Mouse (Mus musculus): Measurements from ENCODE around the gene Olfr20.
"Not testable (repeated sequence)": the region's sequence is repeated elsewhere in the genome, so short reads cannot be mapped to it uniquely, and the experiment has no call there.

The Olfr20 gene

DNA sequence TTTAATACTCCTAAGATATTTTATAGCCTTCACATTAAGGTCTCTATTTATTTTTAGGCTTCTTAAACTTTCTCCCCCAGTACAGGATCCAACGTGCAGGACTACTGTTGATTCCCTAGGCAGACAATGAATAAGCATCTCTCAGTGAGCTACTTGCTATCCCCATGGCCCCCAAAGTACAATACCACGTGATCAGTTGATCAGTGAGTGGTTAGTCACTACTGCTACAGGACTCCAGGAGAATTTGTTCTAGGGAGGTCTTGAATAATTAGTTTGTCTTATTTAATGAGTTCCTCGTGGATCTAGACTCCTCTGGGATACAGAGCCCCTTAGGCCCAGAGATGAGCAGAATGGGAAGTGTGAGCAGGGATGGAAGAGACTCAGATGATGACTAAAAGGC is at the start of gene Olfr20:
Olfr20 (plus strand) TSS at position 301 of the 400 bp plus-strand sequence.
- no peak for DNase-seq (ENCODE audit: low read depth, low spot score)

DNA sequence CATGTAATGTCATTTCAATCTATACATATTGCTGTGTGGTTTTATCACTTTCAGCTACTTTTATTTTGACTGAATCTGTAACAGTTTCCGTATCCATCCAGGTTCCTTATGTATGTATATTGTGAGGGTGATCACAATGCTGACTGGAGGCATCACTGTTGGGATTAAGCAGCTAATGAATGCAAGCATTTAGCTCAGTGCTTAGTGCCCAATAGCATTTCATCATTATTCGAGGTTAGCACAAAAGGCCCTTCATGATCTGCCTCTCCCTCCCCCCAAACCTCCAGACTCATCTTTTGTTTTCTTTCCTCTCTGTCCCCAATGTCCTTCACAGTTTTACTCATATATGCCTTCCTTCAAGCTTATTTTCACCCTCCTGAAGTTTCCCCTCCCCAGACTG is 47.5 kb upstream of the Olfr20 start:
- DNase-seq (ENCODE audit: low read depth, low spot score), result no peak

DNA sequence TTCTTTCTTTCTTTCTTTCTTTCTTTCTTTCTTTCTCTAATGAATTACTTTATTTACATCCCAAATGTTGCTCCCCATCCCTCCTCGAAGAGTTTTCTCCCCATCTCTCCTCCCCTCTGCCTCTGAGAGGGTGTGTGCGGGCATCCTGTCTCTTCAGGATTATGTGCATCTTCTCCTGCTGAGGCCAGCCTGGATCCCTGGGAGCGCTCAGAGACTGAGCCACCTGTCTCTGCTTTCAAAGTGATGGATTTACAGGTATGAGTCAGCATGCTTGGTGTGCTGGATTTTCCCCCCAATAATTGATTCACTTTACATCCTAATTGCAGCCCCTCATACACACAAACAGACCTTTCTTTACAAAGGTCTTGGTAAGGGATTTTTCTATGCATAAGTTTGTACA is 34.6 kb upstream of the Olfr20 start:
- no peak for DNase-seq (ENCODE audit: low read depth, low spot score)

DNA sequence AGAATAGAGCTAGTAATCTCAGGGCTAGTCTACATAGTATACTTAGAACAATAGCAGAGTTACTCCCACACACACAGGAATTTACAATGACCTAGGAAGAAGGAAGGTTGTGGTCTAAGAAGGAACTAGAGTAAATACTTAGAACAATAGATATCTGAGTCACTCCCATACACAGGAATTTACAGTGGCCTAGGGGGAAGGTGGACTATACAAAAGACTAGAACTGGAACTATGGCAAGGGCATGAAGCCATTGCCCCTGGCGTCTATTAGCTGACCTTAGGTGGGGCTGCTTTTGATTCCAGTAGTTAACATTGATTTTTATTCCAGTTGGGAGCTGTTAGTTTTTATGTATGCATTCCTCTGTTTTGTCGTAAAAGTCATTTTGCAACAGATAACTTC is 32.0 kb upstream of the Olfr20 start:
- DNase-seq (ENCODE audit: low read depth, low spot score), result not testable (repeated sequence)

DNA sequence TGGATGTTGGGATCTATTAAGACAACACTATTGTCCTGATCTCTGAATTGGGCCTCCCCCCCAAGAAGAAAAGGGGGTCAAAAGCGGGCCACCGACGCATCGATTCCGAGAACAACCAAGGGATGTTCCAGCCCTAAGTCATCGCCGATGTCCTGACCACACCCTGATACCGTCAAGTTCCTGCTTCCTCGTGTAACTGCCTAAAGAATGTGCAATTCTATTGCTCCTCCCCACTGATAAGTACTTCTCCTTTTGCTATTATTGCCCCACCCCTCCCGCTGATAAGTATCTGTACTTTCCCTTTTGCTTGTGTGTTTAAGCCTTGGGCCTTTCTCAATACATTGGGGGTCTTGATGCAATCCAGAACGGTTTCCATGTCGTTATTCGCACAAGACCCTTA is 29.5 kb upstream of the Olfr20 start:
- DNase-seq (ENCODE audit: low read depth, low spot score), result not testable (repeated sequence)

DNA sequence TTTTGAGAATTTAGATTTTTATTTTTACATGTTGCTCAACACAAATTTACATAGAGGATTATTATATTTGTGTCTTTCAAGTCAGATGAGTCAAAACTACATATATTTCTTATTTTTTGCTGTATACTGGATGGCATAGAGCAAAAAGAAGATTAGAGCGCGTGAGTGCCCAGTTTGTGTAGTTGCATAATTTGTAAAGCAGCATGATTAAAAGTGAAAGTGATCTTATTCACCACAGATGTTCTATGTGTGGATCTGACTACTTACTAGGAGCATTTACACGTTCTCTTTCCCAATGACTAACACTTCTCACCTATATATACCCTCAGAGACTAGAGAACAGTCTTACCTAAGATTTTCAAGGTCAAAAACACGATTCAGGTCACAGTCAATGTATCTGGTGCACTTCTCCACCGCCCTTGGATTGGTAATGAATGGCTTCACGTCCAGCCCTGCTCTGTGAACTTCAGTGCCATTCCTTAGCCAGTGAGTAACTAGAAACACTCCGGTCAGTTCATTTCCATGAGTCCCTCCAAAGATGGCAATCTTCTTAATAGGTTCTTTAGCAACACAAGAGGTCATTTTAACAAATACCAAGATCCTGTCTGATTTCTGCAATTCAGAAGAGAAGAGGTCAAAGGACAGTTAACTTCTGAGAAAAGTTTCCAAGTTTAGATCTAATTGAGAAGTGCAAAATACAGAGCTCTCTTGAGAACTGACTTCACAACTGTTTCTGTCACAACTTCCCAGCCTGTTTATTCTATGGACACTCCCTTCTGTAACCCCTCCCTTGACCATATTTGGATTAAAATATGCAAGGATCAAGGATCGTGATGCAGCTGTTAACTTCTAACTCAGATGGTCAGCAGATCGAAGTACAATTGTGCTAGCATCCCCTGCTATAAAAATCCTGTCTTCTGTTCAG is 26.4 kb upstream of the Olfr20 start:
- no peak for DNase-seq (ENCODE audit: low read depth, low spot score)

DNA sequence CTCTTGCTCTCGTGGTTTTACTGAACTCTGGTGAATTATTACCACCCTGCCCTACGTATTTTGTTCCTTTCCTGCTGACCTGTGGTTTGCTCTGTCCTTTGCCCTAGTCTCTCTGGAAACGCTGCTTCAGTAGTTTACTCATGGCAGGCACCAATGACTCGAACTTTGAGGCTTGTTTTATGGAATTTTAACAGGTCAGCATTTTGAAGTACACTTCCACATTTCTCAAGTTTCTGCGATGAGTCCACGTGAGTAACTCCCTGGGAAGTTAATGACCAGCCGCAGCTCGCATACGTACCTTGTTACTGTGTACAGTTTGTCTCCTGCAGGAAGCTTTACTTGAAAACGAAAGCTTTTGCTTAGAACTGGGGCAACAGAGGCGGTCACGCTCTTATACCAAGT is 24.1 kb upstream of the Olfr20 start:
- DNase-seq (ENCODE audit: low read depth, low spot score), result no peak

DNA sequence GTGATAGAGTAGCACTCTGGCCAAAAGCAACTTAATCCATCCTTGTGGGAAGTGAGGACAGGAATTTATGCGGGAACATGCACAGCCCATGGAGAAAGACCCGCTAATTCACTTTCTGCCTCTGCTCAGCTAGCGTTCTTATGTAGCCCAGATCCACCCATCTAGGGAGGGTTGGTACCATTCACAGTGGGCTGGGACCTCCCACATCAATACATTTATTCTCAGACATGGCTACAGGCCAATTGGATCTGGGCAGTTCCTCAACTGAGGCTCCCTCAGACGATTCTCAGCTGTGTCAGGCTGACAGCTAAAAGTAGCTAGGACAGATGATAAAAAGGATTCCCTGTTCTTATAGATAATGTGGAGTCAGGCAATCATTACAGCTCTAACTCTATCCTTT is 23.2 kb upstream of the Olfr20 start:
- no peak for DNase-seq (ENCODE audit: low read depth, low spot score)

DNA sequence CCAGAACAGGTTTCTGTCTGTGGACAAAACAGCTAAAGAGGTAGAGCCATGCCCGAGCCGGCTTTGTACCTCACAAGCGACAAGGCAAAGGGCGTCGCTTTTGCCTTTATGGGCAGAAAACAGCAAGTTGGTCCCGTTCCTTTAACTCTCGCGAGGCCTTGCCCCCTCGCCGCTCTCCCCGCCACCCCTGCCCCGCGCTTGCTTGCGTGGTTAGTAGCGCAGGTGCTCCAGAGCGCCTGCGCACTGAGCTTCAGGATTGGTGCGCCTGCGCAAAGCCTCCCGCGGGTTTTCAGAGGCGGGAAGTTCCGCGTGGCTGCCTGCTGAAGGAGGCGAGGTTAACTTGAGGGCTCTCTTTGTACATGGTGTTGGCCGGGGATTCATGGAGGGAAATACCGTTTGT is 21.1 kb upstream of the Olfr20 start, which contains the start of the genes Aspa, Gm49340 and Spata22:
Aspa (minus strand) TSS at position 155 of the 400 bp plus-strand sequence.
Gm49340 (plus strand) TSS at position 300 of the 400 bp plus-strand sequence.
Spata22 (plus strand) TSS at position 300 of the 400 bp plus-strand sequence.
- DNase-seq (ENCODE audit: low read depth, low spot score), result no peak

DNA sequence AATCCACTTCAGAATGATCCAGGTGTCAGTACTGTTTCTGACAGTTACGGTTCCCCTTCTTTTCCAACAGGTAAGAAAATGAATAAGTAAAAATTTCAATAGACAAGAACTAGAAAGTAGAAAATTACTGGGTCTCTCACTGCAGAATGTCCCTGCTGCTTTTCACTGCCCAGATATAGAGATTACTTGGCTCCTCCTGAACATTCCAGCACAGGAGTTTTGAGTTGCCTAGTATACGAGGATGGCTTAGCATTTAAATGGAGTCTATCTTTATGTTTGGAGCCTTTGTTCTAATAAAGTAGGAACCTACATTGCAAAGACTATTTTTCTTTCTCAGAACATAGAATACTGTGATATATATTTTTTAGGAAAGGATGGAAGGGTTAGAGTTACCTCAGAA is 17.2 kb upstream of the Olfr20 start:
- DNase-seq (ENCODE audit: low read depth, low spot score), result no peak

DNA sequence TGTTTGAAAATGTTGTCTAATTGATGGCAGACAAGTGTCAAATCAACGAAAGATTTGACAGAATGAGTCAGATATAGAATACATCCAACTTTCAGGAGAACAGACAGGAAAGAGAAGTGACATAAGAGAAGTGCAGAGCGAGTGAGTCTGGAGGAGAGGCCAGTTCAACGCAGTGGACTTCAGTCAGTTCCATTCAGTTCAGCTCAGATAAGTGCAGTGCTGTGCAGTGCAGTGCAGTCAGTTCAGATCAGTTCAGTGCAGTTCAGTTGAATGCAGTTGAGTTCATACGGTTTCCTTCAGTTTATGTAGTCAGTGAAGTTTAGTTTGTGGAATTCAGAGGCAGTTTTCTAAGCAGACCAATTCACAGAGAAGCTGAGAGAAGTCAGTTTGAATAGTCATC is 13.7 kb upstream of the Olfr20 start:
- DNase-seq (ENCODE audit: low read depth, low spot score), result no peak

DNA sequence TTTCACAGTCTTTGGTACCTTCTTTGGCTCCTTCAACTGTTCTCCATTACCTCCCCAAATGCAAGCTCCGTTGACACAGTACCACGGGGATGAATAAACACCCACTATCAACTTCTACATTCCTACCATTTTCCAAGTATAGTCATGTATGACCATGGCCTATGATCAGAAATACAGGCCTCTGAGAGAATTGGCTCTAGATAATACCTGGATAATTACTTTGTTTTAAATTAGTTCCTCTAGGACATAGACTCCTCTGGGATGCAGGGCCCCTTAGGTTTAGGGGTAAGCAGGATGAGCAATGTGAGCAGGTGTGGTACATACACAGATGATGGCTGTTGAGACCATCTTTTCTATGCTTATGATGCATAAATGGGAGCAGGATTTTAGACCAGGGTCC is 20.4 kb downstream of the Olfr20 start, which contains the start of gene Olfr376:
Olfr376 (plus strand) TSS at position 301 of the 400 bp plus-strand sequence.
- DNase-seq (ENCODE audit: low read depth, low spot score), result no peak

DNA sequence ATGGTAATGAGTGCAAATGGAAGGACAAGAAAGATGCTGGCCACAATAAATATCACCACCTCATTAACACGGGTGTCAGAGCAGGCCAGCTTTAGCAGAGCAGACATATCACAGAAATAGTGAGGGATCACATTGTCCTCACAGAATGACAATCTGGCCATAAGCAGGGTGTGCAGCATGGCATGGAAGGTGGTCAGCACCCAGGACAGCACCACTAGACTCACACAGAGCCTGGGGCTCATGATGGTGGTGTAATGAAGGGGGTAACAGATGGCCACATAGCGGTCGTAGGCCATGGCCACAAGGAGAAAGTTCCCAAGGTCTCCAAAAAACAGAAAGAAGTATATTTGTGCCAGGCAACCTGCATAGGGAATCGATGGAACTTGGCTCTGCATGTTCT is 44.8 kb downstream of the Olfr20 start:
- DNase-seq (ENCODE audit: low read depth, low spot score), result no peak

DNA sequence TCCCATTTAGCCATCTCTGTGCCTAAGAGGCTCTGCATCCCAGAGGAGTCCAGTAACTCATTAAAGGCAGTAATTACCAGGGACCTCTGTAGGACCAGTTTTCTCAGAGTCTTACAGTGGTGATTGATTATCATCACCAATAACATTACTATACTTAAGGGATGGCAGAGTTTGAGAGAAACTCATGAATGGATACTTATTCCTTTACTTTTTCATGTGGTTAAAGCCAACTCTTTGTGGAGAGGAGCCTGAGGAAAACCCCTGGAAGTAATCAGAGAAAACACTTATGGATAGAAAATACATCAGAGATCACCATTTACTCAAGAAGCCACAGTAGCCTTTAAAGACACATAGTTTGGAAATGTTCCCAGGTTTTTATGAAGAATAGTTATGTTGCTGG is 48.9 kb downstream of the Olfr20 start, which contains the start of gene Olfr1:
Olfr1 (minus strand) TSS at position 101 of the 400 bp plus-strand sequence.
- DNase-seq (ENCODE audit: low read depth, low spot score), result no peak
